Mouse (Mus musculus): ENCODE data around the gene Ndufa8. TPM values are rescaled to one million over a fixed set of nuclear protein-coding genes. Genes with fewer than 3 reads are reported as not detected.

Gene Ndufa8
- polyA plus RNA-seq, 1 experiment from 2014 or later, result 307 TPM

DNA sequence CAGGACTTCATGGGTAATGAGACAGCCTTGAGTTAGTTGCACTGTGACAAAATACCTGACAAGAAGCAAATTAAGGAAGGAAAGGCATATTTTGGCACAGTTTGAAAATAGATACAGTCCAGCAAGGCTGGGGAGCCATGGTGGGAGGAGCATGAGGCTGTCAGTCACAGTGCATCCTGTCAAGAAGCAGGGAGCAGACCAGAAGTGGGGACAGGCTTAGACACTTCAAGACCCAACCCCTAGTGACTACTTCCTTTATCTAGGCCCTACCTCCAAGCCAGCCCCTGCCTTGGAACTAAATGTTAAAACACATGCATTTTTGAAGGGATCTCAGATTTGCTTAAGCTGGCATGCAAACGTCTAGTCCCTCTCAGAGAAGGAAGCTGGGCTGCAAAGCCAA, 48.8 kb downstream of the Ndufa8 start:
- no peak for ATAC-seq
- H3K4me2 ChIP-seq (ENCODE audit: low read length), result no peak overlapping the region
- WGBS, result 59% methylated on average over 1 of the region's 1 CpGs

DNA sequence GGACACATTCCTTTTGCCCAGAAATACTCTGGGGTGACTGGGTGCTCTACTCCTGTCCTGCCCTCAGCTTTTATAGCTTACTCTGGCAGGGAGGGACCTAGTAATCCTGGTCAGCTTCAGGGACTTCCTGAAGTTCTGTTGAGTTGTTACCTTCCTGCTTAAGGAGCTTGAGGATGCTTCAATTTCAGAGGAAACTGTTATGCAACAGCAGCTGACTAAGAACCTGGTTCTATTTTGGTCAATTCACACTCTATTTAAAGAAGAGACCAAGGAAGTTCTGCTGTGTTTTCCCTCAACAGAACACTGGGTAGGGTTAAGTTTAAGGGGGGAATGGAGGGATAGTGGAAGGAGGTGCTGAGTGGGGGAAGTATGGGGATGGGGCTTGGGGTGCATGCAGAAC, 50.0 kb downstream of the Ndufa8 start:
- H3K4me2 ChIP-seq (ENCODE audit: low read length), result no peak overlapping the region
- no peak overlapping the region for H3K9ac ChIP-seq (ENCODE audit: low read depth, low read length)
- H3K9me3 ChIP-seq (replicated peaks; ENCODE audit: control insufficient read depth, low read length, poor library complexity, severe bottlenecking), result no peaks in the 10 kb centered on the region
- no peaks in the 10 kb centered on the region for H3K27me3 ChIP-seq (ENCODE audit: control insufficient read depth, insufficient read depth, low read depth, low read length)
- no peak for ATAC-seq
- H3K4me1 ChIP-seq (ENCODE audit: control insufficient read depth, insufficient read depth, low read length), result no peaks in the 10 kb centered on the region
- no peak overlapping the region for H3K4me3 ChIP-seq (ENCODE audit: low read depth, low read length)
- H3K27ac ChIP-seq (ENCODE audit: low read length), result no peak overlapping the region
- H3K36me3 ChIP-seq (ENCODE audit: control insufficient read depth, insufficient read depth, low read length), result no peaks in the 10 kb centered on the region

More for the DNA sequence above, 48.8 kb downstream of the Ndufa8 start:
- Histone ChIP-seq H3K27me3 (ENCODE audit: control insufficient read depth, insufficient read depth, low read depth, low read length) (no peaks in the 10 kb centered on the region), H3K27ac (ENCODE audit: low read length) (no peak overlapping the region), H3K9me3 (replicated peaks; ENCODE audit: control insufficient read depth, low read length, poor library complexity, severe bottlenecking) (no peaks in the 10 kb centered on the region), H3K9ac (ENCODE audit: low read depth, low read length) (no peak overlapping the region), H3K36me3 (ENCODE audit: control insufficient read depth, insufficient read depth, low read length) (no peaks in the 10 kb centered on the region), H3K4me3 (ENCODE audit: low read depth, low read length) (no peak overlapping the region), H3K4me1 (ENCODE audit: control insufficient read depth, insufficient read depth, low read length) (no peaks in the 10 kb centered on the region)

DNA sequence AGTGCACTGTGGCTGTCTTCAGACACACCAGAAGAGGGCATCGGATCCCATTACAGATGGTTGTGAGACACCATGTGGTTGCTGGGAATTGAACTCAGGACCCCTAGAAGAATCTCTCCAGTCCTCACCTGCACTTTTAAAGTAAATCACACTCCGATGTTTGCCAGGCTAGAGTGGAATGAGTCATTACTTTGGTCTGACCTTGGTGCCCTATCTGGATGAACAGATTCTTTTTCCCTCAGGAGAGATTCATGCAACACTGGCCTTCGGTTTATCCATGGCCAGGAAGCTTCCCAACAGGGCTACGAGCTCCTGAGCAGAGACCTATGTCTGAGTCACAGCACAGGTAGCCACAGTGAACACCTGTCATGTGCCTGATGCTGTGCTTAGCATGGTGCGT, 50.8 kb downstream of the Ndufa8 start:
- no peak overlapping the region for H3K27ac ChIP-seq (ENCODE audit: low read length)
- ATAC-seq, result no peak
- WGBS, result 88% methylated on average over 5 of the region's 5 CpGs
- no peaks in the 10 kb centered on the region for H3K9me3 ChIP-seq (replicated peaks; ENCODE audit: control insufficient read depth, low read length, poor library complexity, severe bottlenecking)
- H3K4me2 ChIP-seq (ENCODE audit: low read length), result no peak overlapping the region
- H3K4me1 ChIP-seq (ENCODE audit: control insufficient read depth, insufficient read depth, low read length), result no peaks in the 10 kb centered on the region
- no peak overlapping the region for H3K9ac ChIP-seq (ENCODE audit: low read depth, low read length)
- no peaks in the 10 kb centered on the region for H3K36me3 ChIP-seq (ENCODE audit: control insufficient read depth, insufficient read depth, low read length)
- no peak overlapping the region for H3K4me3 ChIP-seq (ENCODE audit: low read depth, low read length)
- H3K27me3 ChIP-seq (ENCODE audit: control insufficient read depth, insufficient read depth, low read depth, low read length), result no peaks in the 10 kb centered on the region

DNA sequence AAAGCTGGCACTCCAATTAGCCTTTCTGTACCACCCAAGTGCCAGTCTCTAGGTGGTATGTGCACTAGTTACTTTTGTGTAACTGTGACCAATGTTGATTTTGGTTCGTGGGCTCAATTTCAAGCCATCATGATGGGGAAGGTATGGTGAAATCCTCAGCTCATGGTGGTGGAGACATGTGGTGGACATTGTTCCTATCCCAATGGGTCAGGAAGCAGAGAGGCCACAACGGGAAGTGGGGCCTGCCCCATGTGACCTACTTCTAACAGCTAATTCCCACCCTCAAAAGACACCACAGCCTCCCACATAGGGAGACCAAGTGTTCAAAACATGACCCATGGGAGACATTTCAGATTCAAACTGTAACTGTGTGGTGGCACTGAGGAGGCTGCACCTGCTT, 52.5 kb downstream of the Ndufa8 start:
- H3K36me3 ChIP-seq (ENCODE audit: control insufficient read depth, insufficient read depth, low read length), result no peaks in the 10 kb centered on the region
- H3K4me1 ChIP-seq (ENCODE audit: control insufficient read depth, insufficient read depth, low read length), result no peaks in the 10 kb centered on the region
- no peaks in the 10 kb centered on the region for H3K9me3 ChIP-seq (replicated peaks; ENCODE audit: control insufficient read depth, low read length, poor library complexity, severe bottlenecking)
- H3K27me3 ChIP-seq (ENCODE audit: control insufficient read depth, insufficient read depth, low read depth, low read length), result no peaks in the 10 kb centered on the region
- H3K4me2 ChIP-seq (ENCODE audit: low read length), result no peak overlapping the region
- WGBS, result 79% methylated on average over 2 of the region's 2 CpGs
- no peak overlapping the region for H3K9ac ChIP-seq (ENCODE audit: low read depth, low read length)
- H3K27ac ChIP-seq (ENCODE audit: low read length), result no peak overlapping the region
- H3K4me3 ChIP-seq (ENCODE audit: low read depth, low read length), result no peak overlapping the region
- ATAC-seq, result no peak

DNA sequence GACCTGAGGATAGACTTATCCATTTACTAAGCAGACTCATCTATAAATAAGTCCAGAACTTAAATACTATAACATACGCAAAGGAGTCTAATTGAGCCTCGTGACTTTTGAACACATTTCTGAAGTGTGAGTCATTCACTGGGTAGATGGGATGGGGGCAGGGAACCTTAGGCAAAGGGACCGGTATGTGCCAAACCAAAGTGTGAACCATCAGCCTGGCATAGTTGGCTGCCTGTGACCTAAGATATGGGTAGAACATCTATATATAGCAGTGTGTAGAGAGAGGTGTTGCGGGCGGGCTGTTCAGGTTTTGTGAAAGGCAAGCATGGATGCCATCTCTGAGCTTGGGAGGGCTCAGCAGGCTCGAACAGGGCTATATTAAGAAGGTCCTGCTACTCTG, 54.9 kb downstream of the Ndufa8 start:
- Histone ChIP-seq H3K4me3 (ENCODE audit: low read depth, low read length) (no peak overlapping the region), H3K9ac (ENCODE audit: low read depth, low read length) (no peak overlapping the region), H3K36me3 (ENCODE audit: control insufficient read depth, insufficient read depth, low read length) (no peaks in the 10 kb centered on the region), H3K27ac (ENCODE audit: low read length) (no peak overlapping the region), H3K27me3 (ENCODE audit: control insufficient read depth, insufficient read depth, low read depth, low read length) (no peaks in the 10 kb centered on the region), H3K4me2 (ENCODE audit: low read length) (no peak overlapping the region), H3K9me3 (replicated peaks; ENCODE audit: control insufficient read depth, low read length, poor library complexity, severe bottlenecking) (no peaks in the 10 kb centered on the region), H3K4me1 (ENCODE audit: control insufficient read depth, insufficient read depth, low read length) (no peaks in the 10 kb centered on the region)
- ATAC-seq, result no peak
- 88% methylated on average over 6 of the region's 6 CpGs for WGBS

DNA sequence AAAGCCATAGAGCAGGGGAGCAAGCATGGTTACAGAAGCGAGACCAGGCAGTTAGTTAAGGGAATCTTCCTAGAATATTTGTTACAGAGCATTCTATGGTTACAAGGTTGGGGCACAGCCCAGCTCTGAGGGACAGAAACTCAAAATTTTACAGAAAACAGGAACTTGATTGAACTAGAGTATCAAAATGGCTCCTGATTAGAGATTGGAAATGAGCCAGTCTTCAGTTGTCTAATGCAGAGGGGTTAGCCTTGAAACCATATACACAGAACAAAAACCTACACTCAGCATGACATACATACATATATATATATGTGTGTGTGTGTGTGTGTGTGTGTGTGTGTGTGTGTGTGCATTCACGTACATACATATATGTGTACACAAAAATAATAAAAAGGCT, 55.7 kb downstream of the Ndufa8 start:
- Histone ChIP-seq H3K4me3 (ENCODE audit: low read depth, low read length) (no peak overlapping the region), H3K27me3 (ENCODE audit: control insufficient read depth, insufficient read depth, low read depth, low read length) (no peaks in the 10 kb centered on the region), H3K9ac (ENCODE audit: low read depth, low read length) (no peak overlapping the region), H3K36me3 (ENCODE audit: control insufficient read depth, insufficient read depth, low read length) (no peaks in the 10 kb centered on the region), H3K9me3 (replicated peaks; ENCODE audit: control insufficient read depth, low read length, poor library complexity, severe bottlenecking) (no peaks in the 10 kb centered on the region), H3K4me2 (ENCODE audit: low read length) (no peak overlapping the region), H3K27ac (ENCODE audit: low read length) (no peak overlapping the region), H3K4me1 (ENCODE audit: control insufficient read depth, insufficient read depth, low read length) (no peaks in the 10 kb centered on the region)
- no peak for ATAC-seq
- WGBS, result 88% methylated on average over 2 of the region's 2 CpGs

DNA sequence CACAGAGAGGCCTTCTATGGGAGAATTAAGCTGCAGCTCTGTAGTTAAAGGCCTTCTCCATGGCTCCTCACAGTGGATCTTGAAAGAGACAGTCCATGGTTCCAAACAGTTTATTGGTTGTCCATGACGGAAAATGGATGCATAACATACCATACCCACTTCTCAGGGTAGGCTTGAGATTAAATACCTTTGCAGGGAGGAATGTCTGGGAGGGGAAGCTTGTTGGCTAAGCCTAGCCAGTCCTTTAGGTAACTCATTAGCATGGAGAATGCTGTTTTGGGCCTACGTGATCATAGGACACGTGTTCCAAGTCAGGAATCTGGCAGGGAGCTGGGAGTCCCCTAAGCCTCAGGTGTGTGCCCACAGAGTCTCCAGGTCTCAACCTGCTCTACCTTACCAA, 56.9 kb downstream of the Ndufa8 start:
- Histone ChIP-seq H3K36me3 (ENCODE audit: control insufficient read depth, insufficient read depth, low read length) (no peaks in the 10 kb centered on the region), H3K27me3 (ENCODE audit: control insufficient read depth, insufficient read depth, low read depth, low read length) (no peaks in the 10 kb centered on the region), H3K4me2 (ENCODE audit: low read length) (no peak overlapping the region), H3K4me1 (ENCODE audit: control insufficient read depth, insufficient read depth, low read length) (no peaks in the 10 kb centered on the region), H3K4me3 (ENCODE audit: low read depth, low read length) (no peak overlapping the region), H3K9ac (ENCODE audit: low read depth, low read length) (no peak overlapping the region), H3K9me3 (replicated peaks; ENCODE audit: control insufficient read depth, low read length, poor library complexity, severe bottlenecking) (no peaks in the 10 kb centered on the region), H3K27ac (ENCODE audit: low read length) (no peak overlapping the region)
- no peak for ATAC-seq
- WGBS, result 88% methylated on average over 3 of the region's 3 CpGs

Other genes starting within 250 kb of the Ndufa8 start
- 4.3 and 4.9 TPM in 2 replicates for gene Ttll11, start 69.5 kb downstream of the Ndufa8 start, polyA plus RNA-seq (2015; fragmentation: Nextera tagmentation; extraction: Ambion mirVana)
- gene Morn5, start 52 bp upstream of the Ndufa8 start, polyA plus RNA-seq (2015; fragmentation: Nextera tagmentation; extraction: Ambion mirVana), result 2.9 and 3.5 TPM in 2 replicates
- 4.1 and 5.8 TPM in 2 replicates for gene Lhx6, start 56.0 kb upstream of the Ndufa8 start, polyA plus RNA-seq (2015; fragmentation: Nextera tagmentation; extraction: Ambion mirVana)
- gene Mrrf, start 87.0 kb upstream of the Ndufa8 start, polyA plus RNA-seq (2015; fragmentation: Nextera tagmentation; extraction: Ambion mirVana), result 24.7 and 27.3 TPM in 2 replicates
- 131 and 142 TPM in 2 replicates for gene Rbm18, start 87.4 kb upstream of the Ndufa8 start, polyA plus RNA-seq (2015; fragmentation: Nextera tagmentation; extraction: Ambion mirVana)
- 4.0 and 5.5 TPM in 2 replicates for gene Ptgs1, start 181.0 kb upstream of the Ndufa8 start, polyA plus RNA-seq (2015; fragmentation: Nextera tagmentation; extraction: Ambion mirVana)